Mouse (Mus musculus): ENCODE measurements at regions not wholly inside any gene's neighbourhood (a gene's known extent, or its start where the extent isn't known, plus 50 kb on each side); places are given as distances from the start of the nearest gene placed in this dataset.

DNA sequence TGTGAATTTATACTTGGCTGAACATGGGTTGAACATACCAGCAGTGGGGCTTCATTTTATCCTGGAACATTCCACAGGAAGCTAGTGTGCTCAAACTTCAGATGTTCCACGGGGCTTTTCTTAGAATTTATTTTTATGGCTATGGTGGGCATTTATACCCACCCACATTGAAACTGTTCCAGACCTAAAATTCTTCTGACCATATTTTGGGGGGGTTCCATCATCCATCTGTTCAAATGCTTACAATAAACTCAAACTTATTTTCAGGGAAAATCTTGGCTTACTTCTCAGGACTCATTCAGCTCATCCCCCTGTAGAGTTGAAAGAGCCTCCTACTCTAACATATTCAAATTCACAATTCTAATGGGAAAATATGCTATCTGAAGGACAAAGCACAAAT is 506.0 kb downstream of the Mettl4 start:
- Histone ChIP-seq H3K4me1 (ENCODE audit: control insufficient read depth, insufficient read depth, low read depth, low read length) (no peaks in the 10 kb centered on the region), H3K9me3 (ENCODE audit: control insufficient read depth, low read length) (no peaks in the 10 kb centered on the region), H3K27ac (ENCODE audit: low read depth, low read length) (no peak overlapping the region), H3K4me3 (ENCODE audit: low read length) (no peak overlapping the region), H3K9ac (ENCODE audit: low read depth, low read length) (no peak overlapping the region), H3K4me2 (ENCODE audit: low read length) (no peak overlapping the region), H3K36me3 (ENCODE audit: control insufficient read depth, insufficient read depth, low read length) (no peaks in the 10 kb centered on the region), H3K27me3 (replicated peaks; ENCODE audit: control insufficient read depth, insufficient read depth, low read length) (no peaks in the 10 kb centered on the region)
- 83% methylated on average over 1 of the region's 1 CpGs for WGBS
- no peak for ATAC-seq

DNA sequence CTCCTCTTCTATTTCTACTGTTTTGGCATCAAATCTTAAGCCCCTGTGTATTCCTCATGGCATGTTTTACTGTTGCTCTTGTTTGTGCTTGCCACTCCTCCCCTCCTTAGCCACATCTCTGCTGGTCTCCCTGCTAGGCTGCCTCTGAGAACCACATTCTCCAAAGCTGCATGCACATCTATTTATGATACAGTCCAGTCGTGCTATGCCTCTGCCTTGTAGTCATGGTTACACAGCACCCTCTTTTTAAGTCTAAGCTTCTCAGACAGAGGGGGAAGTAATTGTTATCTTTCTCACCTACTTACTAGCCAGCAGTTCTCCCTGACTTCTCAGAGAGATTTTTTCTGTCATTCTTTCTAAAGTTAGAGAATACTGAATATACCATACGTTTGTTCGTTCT is 523.7 kb downstream of the Mettl4 start:
- H3K4me2 ChIP-seq (ENCODE audit: low read length), result no peak overlapping the region
- no peaks in the 10 kb centered on the region for H3K27me3 ChIP-seq (replicated peaks; ENCODE audit: control insufficient read depth, insufficient read depth, low read length)
- no peaks in the 10 kb centered on the region for H3K4me1 ChIP-seq (ENCODE audit: control insufficient read depth, insufficient read depth, low read depth, low read length)
- no peaks in the 10 kb centered on the region for H3K36me3 ChIP-seq (ENCODE audit: control insufficient read depth, insufficient read depth, low read length)
- no peak overlapping the region for H3K27ac ChIP-seq (ENCODE audit: low read depth, low read length)
- WGBS, result 79% methylated on average over 3 of the region's 3 CpGs
- no peak for ATAC-seq
- H3K9me3 ChIP-seq (ENCODE audit: control insufficient read depth, low read length), result no peaks in the 10 kb centered on the region
- H3K9ac ChIP-seq (ENCODE audit: low read depth, low read length), result no peak overlapping the region
- H3K4me3 ChIP-seq (ENCODE audit: low read length), result no peak overlapping the region

Measured in hindbrain, embryonic 16.5 days (tissue).